Mouse (Mus musculus) forebrain, embryonic 11.5 days (tissue): ENCODE measurements at regions not wholly inside any gene's neighbourhood (a gene's known extent, or its start where the extent isn't known, plus 50 kb on each side); places are given as distances from the start of the nearest gene placed in this dataset.

Experiments
- ATAC-seq: fragments of 200-750 bp; cut with Nextera tagmentation; replicated peaks from 2 replicates; pipeline ENCODE4 v1.8.0; 2017; ENCODE audit warnings: moderate TSS enrichment; ENCODE audit not compliant: low FRiP score
- DNase-seq: peaks from one replicate; pipeline ENCODE4 v3.0.0-alpha.2; 2017; ENCODE audit warnings: low spot score
- H3K27ac ChIP-seq: fragments of 300-500 bp; sonication (generic); 2 replicates; pipeline ENCODE4 v1.5.1; 2014; ENCODE audit warnings: low read depth, low read length
- H3K27me3 ChIP-seq: fragments of 300-500 bp; sonication (generic); 2 replicates; pipeline ENCODE4 v1.6.1; 2014; ENCODE audit warnings: mild to moderate bottlenecking, low read length, mixed read lengths; ENCODE audit not compliant: control insufficient read depth, insufficient read depth
- H3K36me3 ChIP-seq: fragments of 300-500 bp; sonication (generic); 2 replicates; pipeline ENCODE4 v1.6.1; 2014; ENCODE audit warnings: mild to moderate bottlenecking, low read length, moderate library complexity, mixed read lengths; ENCODE audit not compliant: control insufficient read depth, insufficient read depth
- H3K4me1 ChIP-seq: fragments of 300-500 bp; sonication (generic); replicated peaks from 2 replicates; pipeline ENCODE4 v1.6.1; 2014; ENCODE audit warnings: low read length, mixed read lengths; ENCODE audit not compliant: control insufficient read depth, insufficient read depth
- H3K4me2 ChIP-seq: fragments of 300-500 bp; sonication (generic); 2 replicates; pipeline ENCODE4 v1.6.1; 2014; ENCODE audit warnings: low read depth, mild to moderate bottlenecking, low read length, moderate library complexity, mixed read lengths; ENCODE audit not compliant: severe bottlenecking
- H3K4me3 ChIP-seq: fragments of 300-500 bp; sonication (generic); 2 replicates; pipeline ENCODE4 v1.5.1; 2014; ENCODE audit warnings: low read depth, low read length
- H3K9ac ChIP-seq: fragments of 300-500 bp; sonication (generic); 2 replicates; pipeline ENCODE4 v1.6.1; 2014; ENCODE audit warnings: low read length
- H3K9me3 ChIP-seq: fragments of 300-500 bp; sonication (generic); 2 replicates; pipeline ENCODE4 v1.6.1; 2016; ENCODE audit warnings: low read length, mixed read lengths; ENCODE audit not compliant: control insufficient read depth
- WGBS: fragments of 180-500 bp; shearing (Covaris S2); extraction: QIAGEN DNeasy Blood & Tissue Kit; methylation state at CpG from one replicate; pipeline ENCODE4 v1.1.7; 2014; 5-methylcytosine and 5-hydroxymethylcytosine counted together

GRCm38 (mm10) chrX:58620403-58620802 is 288.8 kb upstream of the 4930550L24Rik start:
- H3K4me2 ChIP-seq: no peak overlapping the region
- H3K9me3 ChIP-seq: no peaks in the 10 kb centered on the region
- H3K9ac ChIP-seq: no peak overlapping the region
- no peaks in the 10 kb centered on the region for H3K36me3 ChIP-seq
- WGBS: 74% methylated on average over 2 of the region's 2 CpGs
- no peaks in the 10 kb centered on the region for H3K4me1 ChIP-seq
- H3K4me3 ChIP-seq: no peak overlapping the region
- ATAC-seq (0 out of 2 replicates have a peak, but pooled peaks have one; percentile 53), DNase-seq (no peak)
- no peaks in the 10 kb centered on the region for H3K27me3 ChIP-seq
- no peak overlapping the region for H3K27ac ChIP-seq
